Mouse (Mus musculus) cerebellum, adult 9-10 months (tissue): ENCODE data around the gene Pstk.
"Not testable (repeated sequence)": the region's sequence is repeated elsewhere in the genome, so short reads cannot be mapped to it uniquely, and the experiment has no call there.

Source experiments
- DNase-seq: peaks from one replicate; pipeline ENCODE4 v3.0.0; 2022

Pstk gene

DNA sequence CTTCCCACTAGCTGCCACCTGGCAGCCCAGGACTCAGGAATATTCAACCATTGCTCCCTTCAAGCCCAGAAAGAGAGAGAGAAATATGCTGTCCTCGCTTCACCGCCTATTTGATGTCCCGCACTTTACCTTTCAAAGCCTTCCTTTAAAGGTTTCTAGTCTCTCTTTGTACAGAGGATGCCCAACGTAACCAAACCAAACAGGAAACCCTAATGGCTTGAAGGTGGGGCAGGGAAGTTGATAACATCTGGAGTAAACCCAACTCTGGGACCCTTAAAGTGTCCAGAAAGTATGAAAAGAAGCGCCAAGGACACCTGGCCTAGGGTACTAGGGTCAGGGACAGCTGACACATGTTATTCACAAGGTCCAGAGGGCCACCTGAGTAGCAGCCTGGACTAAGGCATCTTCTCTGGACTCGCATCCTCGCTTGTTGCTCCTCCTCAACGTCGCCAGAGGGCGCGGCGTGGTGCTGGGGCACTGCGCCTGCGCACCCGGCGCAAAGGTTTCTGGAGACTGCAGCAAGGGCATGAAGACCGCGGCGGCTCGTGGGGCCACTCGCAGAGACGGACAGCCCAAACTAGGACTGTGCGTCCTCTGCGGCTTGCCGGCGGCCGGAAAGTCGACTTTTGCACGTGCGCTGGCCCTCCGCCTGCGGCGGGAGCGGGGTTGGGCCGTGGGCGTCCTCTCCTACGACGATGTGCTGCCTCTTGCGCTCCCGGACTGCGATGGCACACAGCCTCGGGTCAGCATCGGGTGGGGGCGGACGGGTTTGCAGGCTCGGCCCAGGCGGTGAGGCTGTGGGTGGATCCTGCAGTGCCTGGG lies at the start of gene Pstk:
Gene Pstk (plus strand): TSS at position 494 of the 822 bp plus-strand sequence.
- DNase-seq, result peak; percentile 93

- DNase-seq, result no peak
Observed at GRCm38 (mm10) chr7:131322192-131322591, 48.7 kb upstream of the Pstk start, which contains the start of gene Cuzd1. Gene Cuzd1 (minus strand): TSS chr7:131322292.

DNA sequence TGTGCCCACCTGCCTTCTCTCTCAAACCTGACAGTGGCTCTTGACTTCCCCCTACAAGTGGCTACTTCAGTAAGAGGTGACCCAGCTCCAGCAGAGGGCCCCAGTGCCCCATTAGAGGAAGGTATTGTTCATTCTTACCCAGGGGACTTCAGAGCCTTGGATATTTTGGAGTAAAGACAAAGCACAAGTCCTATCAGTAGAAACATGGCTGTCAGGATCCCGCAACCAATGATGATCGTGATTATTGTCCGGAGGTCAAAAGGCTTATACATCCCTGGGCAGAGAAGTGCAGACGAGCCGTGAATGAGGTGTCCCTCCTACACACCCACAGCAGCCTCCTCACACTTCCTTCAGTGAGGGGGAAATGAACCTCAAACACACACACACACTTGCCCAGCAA lies 43.9 kb upstream of the Pstk start:
- DNase-seq, result no peak

DNA sequence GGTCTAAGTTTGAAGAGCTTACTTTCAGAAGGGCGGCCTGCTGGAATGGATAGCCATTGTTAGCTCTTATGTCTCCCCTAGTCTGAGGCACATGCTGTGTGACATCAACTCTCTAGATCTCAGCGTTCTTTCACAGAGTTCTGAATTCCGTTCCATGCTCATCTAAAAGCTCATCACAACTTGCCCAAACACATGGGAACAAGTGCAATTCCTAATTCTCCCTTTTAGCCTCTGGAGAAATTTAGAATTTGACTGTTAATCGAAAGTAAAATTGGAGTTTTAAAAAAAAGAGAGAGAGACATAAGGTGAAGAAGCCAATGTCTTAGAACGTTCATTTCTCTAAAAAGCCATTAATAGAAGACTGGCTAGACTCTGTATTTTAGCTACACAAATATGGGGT lies 41.5 kb upstream of the Pstk start, which contains the start of gene Fam24b:
Gene Fam24b (minus strand): TSS at position 101 of the 400 bp plus-strand sequence.
- DNase-seq, result no peak

- DNase-seq, result no peak
Observed at GRCm38 (mm10) chr7:131331688-131332087, 39.3 kb upstream of the Pstk start.

DNA sequence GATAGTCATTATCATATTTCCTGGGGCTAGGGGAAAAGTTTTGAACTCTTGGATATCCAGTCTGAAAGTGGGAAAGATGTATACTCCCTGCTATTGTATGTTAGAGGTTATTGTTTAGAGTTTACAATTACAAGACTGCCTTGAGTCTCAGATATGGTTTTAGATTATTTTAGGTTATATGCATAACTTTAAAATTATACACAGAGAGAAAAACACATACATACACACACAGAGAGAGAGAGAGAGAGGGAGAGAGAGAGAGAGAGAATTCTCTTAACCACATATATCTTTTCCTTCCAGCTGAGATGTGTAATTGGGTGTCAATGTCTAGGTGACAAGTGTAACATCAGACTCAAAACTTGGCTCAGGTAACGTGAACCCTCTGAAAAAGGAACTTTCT lies 37.4 kb upstream of the Pstk start, which contains the start of gene Fam24a:
Gene Fam24a (plus strand): TSS at position 301 of the 400 bp plus-strand sequence.
- DNase-seq, result no peak

GRCm38 (mm10) chr7:131337502-131338068 lies 33.4 kb upstream of the Pstk start:
- no peak for DNase-seq

DNA sequence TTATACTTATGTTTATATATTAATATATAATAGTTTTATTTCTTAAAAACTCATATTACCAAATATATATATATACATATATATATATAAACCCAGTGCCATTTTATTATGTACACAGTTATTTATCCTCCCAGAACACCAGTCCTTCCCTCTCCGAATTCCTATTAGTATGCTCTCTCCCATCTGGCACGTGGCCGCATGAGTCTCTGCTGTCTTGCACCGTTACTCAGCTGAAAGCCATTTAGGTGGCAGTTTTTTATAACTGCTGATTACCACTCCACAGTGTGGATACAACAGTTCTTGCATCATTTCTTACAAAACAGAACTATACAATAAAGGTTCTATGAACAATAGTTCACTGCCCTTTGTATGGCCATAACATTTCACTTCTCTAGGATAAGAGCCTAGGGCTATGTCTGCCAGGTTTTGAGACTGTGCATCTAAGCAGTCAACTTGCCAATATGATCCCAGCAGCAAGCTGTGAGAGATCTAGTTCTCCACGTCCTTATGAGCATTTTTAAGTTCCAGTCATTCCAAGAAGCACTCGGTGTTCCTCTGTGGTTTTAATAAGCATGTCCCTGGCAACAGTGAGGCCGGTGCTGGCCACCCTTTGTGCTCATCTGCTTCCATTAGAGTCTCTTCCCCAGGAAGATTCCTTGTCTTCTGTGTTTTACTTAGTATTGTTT lies 24.9 kb upstream of the Pstk start:
- DNase-seq, result peak; percentile 27

- no peak for DNase-seq
Observed at GRCm38 (mm10) chr7:131356105-131356504, 14.8 kb upstream of the Pstk start.

DNA sequence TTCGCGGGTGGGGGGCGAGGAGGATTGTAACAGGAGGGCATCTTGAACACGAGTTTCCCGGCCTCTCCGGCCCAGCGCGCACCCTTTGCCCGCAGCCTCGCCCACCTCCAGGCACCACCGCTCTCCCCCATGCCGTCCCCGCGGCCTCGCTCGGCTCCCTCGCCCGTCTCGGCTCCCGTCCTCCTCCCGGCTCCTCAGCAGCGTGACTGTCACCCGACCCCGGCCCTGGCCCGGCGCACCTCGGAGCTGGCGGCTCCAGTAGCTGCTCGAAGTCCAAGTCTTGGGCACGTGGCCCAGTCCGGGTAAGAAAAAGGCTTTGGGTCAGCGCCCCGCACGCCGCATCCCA lies 8.7 kb upstream of the Pstk start:
- DNase-seq, result no peak

DNA sequence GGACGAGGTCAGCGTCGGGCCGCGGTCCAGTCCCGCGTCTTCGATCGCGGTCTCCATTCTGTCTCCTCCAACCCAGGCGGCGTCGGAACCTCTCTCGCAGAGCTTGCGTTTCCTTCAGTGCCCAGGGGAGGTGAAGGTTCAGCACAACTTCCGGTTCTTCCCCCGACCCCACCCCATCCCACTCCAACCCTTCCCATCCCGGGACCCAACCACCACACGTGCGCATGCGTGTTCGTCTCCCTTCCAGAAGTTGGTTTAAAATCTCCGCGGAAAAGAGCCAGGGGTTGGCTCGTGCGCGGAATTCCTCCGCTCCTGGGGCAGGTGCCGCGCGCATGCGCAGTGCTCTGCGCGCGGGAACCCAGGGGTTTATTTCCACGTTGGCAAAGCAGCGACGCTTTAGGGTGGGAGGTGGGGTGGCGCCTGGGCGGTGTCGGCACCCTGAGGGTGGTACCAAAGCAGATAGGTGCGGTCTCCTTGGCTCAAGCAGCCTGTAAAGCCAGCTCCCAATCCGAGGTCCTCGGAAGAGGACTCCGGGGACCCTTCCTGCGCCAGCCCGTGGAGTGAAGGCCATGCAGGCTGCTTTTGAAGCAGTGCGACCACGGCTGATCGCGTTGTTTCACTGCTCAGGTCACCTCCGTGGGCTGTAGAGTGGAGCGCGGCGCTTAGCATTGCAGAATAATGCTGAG lies 8.2 kb upstream of the Pstk start, which contains the start of gene 2310057M21Rik:
Gene 2310057M21Rik (minus strand): TSS at position 145 of the 686 bp plus-strand sequence.
- peak; percentile 97 for DNase-seq

- DNase-seq, result no peak
Observed at GRCm38 (mm10) chr7:131364131-131364530, 6.8 kb upstream of the Pstk start.

- no peak for DNase-seq
Observed at GRCm38 (mm10) chr7:131371470-131371860, 524 bp downstream of the Pstk start.

- DNase-seq, result peak; percentile 34
Observed at GRCm38 (mm10) chr7:131371880-131372651, 1.1 kb downstream of the Pstk start.

DNA sequence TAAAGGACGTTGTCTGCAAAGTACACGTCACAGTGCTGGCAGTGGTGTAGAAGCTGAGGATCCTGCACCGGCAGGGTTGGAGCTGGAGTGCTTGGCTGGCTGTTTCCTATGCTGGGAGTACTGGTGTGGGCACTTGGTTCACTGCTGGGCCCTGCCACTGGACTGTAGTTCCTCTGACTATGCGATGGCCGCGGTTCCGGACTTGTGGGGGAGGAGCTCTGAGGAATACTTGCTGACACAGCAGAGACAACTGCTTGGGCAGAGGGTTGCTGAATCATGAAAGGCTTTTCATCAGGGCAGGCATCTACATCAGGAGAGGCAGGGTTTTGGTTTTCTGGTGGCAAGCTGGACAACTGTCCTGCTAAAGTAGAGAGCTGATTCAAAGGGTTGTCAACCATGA lies 20.8 kb downstream of the Pstk start:
- DNase-seq, result not testable (repeated sequence)

GRCm38 (mm10) chr7:131409321-131409987 lies 38.5 kb downstream of the Pstk start:
- peak; percentile 28 for DNase-seq

DNA sequence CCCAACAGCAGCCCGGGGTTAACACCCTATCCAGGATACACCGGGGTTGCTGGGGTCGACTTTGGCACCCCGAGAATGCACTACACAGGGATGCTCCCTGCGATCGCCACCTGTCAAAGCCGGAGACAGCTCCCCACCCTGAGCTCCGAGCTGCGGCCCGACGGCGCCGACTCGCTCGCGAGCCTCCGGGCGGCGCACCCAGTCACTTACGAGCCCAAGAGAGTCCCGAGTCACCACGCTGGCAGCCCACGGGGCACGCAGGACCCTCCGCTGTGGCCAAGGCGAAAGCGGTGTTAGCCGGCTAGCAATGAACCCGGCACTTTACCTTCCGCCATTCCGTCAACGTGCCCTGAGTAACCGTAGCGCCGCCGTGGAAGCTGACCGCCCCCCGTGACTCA lies 39.0 kb downstream of the Pstk start:
- DNase-seq, result no peak

- DNase-seq, result peak; percentile 98
Observed at GRCm38 (mm10) chr7:131410416-131411058, 39.6 kb downstream of the Pstk start, which contains the start of the genes Ikzf5 and Acadsb. Gene Ikzf5 (minus strand): TSS chr7:131410521. Gene Acadsb (plus strand): TSS chr7:131410601.

DNA sequence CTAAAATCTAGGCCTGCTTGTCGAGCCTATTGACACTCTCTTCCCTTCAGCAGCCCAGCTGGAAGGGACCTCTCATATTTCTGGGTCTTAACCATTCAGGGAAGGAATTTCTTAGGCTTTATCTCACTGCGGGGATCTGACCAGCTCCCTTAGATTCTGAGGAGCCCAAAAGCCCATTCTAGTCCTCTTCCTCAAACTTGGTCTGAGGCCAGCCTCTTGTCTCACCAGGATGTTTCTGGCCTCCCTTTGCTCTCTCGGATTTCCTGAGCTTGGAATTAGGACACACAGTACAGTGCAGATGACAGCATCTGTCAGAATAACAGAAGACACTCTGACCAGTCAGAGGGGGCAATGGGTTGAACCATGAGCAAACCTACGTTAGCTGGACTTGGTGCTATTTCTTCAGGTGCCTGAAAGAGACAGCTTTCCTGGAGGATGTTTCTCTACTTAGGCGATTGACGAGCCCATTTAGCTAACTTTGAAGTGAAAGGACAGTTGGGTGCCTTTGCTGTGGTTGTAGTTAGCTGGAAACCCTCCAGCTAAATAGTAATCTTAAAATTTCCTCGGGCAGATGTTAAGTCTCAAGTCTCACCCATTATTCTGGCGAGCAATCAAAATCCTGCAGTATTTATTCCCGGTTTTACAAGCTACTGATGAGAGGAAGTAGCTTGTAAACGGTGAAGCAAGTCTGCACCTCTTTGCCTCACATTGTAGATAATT lies 40.4 kb downstream of the Pstk start:
- peak; percentile 51 for DNase-seq

DNA sequence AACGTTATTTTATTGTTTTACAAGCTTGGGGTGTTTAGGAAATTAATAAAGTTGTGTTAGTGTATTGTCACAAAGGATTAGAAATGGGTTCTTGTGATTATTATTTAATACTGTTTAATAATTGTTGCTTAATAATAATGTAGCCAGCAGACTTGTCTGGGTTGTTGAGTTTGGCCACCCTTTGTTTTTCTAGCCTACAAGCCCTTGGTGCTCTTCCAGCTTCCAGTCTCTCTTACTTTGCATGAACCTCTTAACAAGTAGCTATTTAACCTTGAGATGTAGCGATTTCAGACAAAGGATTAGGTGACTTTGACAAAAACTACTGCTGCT lies 41.0 kb downstream of the Pstk start:
- DNase-seq, result no peak
